Mouse (Mus musculus) granulocyte monocyte progenitor cell, adult 5-6 weeks (primary cell): ENCODE results near the gene Rita1. TPM values are rescaled to one million over a fixed set of nuclear protein-coding genes. Genes with fewer than 3 reads are reported as not detected.
A peak's percentile ranks its signal among the peaks of the same experiment; 100 is the strongest.

Experiments used
- ATAC-seq: replicated peaks from 2 replicates; pipeline ENCODE4 v1.8.0; 2016; ENCODE audit warnings: mild to moderate bottlenecking, moderate TSS enrichment, inconsistent platforms; ENCODE audit not compliant: poor library complexity, severe bottlenecking
- total RNA-seq, 2 experiments: library from RNA; stranded (forward) in 1 of 2; stranded (reverse) in 1 of 2; fragments of 200-712, 200-1000 nt in 1 of 2; fragments of >200 nt in 1 of 2; fragmentation: Nextera tagmentation in 1 of 2; gene quantifications; 2 replicates each; pipeline ENCODE4 v1.2.3; 2014 to 2017

Rita1 gene
- total RNA-seq, 2 experiments from 2014 or later: 3.0 to 3.9 TPM

GRCm38 (mm10) chr5:120605241-120605661 is 7.1 kb downstream of the Rita1 start:
- ATAC-seq: no peak

- peak; percentile 54 for ATAC-seq
These were observed 7.5 kb downstream of the Rita1 start for GRCm38 (mm10) chr5:120604839-120605238.

GRCm38 (mm10) chr5:120603515-120603914 is 8.9 kb downstream of the Rita1 start:
- ATAC-seq: no peak

- no peak for ATAC-seq
These were observed 10.2 kb downstream of the Rita1 start for GRCm38 (mm10) chr5:120602210-120602609.

GRCm38 (mm10) chr5:120600946-120601668 is 11.3 kb downstream of the Rita1 start:
- 0 out of 2 replicates have a peak, but pooled peaks have one; percentile 33 for ATAC-seq

- ATAC-seq: no peak
These were observed 12.8 kb downstream of the Rita1 start for GRCm38 (mm10) chr5:120599625-120600024.

GRCm38 (mm10) chr5:120594485-120594884 is 17.9 kb downstream of the Rita1 start:
- no peak for ATAC-seq

- ATAC-seq: no peak
These were observed 20.2 kb downstream of the Rita1 start for GRCm38 (mm10) chr5:120592141-120592540.

GRCm38 (mm10) chr5:120590356-120591010 is 21.9 kb downstream of the Rita1 start:
- no peak for ATAC-seq

- peak; percentile 91 for ATAC-seq
These were observed 23.8 kb downstream of the Rita1 start, which contains the start of the genes Tpcn1 and Iqcd for GRCm38 (mm10) chr5:120588569-120589094. TSS of gene Tpcn1 (minus strand) at chr5:120588673. TSS of gene Iqcd (plus strand) at chr5:120589016.

- ATAC-seq: no peak
These were observed 24.3 kb downstream of the Rita1 start for GRCm38 (mm10) chr5:120587940-120588568.

- ATAC-seq: no peak
These were observed 24.8 kb downstream of the Rita1 start for GRCm38 (mm10) chr5:120587616-120587926.

- no peak for ATAC-seq
These were observed 25.4 kb downstream of the Rita1 start for GRCm38 (mm10) chr5:120586741-120587615.

GRCm38 (mm10) chr5:120584968-120585367 is 27.4 kb downstream of the Rita1 start:
- no peak for ATAC-seq

- ATAC-seq: no peak
These were observed 28.9 kb downstream of the Rita1 start for GRCm38 (mm10) chr5:120583511-120583910.

- no peak for ATAC-seq
These were observed 30.4 kb downstream of the Rita1 start for GRCm38 (mm10) chr5:120582002-120582401.

GRCm38 (mm10) chr5:120579898-120580626 is 32.3 kb downstream of the Rita1 start:
- ATAC-seq: no peak

- peak; percentile 47 for ATAC-seq
These were observed 33.0 kb downstream of the Rita1 start for GRCm38 (mm10) chr5:120579211-120579897.
